Mouse (Mus musculus) lung, postnatal 0 days (tissue): ENCODE measurements at regions not wholly inside any gene's neighbourhood (a gene's known extent, or its start where the extent isn't known, plus 50 kb on each side); places are given as distances from the start of the nearest gene placed in this dataset.

Experiments used
- CTCF ChIP-seq: IDR thresholded peaks from 2 replicates; pipeline ENCODE4 v1.5.1; 2016; ENCODE audit warnings: antibody characterized with exemption, mild to moderate bottlenecking
- EP300 ChIP-seq: IDR thresholded peaks from 2 replicates; pipeline ENCODE4 v1.6.1; 2016; ENCODE audit warnings: antibody characterized with exemption, mild to moderate bottlenecking, control low read depth

- TF ChIP-seq CTCF (no peak), EP300 (no peak)
These were observed 121.9 kb downstream of the Prox1 start for GRCm38 (mm10) chr1:190048521-190049170.
